Mouse (Mus musculus): ENCODE results near the gene Slc22a4.
"Not testable (repeated sequence)": the region's sequence is repeated elsewhere in the genome, so short reads cannot be mapped to it uniquely, and the experiment has no call there.

Slc22a4 gene

GRCm38 (mm10) chr11:54056132-54056531 lies 28.2 kb upstream of the Slc22a4 start:
- DNase-seq = peak; percentile 72

- peak; percentile 46 for DNase-seq
Observed at GRCm38 (mm10) chr11:54054257-54054656, 26.4 kb upstream of the Slc22a4 start.

- peak; percentile 1 for DNase-seq
Observed at GRCm38 (mm10) chr11:54053090-54053489, 25.2 kb upstream of the Slc22a4 start.

- DNase-seq = no peak
Observed at GRCm38 (mm10) chr11:54052128-54052527, 24.2 kb upstream of the Slc22a4 start.

GRCm38 (mm10) chr11:54051161-54051560 lies 23.3 kb upstream of the Slc22a4 start:
- DNase-seq = peak; percentile 92

- no peak for DNase-seq
Observed at GRCm38 (mm10) chr11:54050205-54050604, 22.3 kb upstream of the Slc22a4 start.

- peak; percentile 13 for DNase-seq
Observed at GRCm38 (mm10) chr11:54040676-54041075, 12.8 kb upstream of the Slc22a4 start.

- DNase-seq = not testable (repeated sequence)
Observed at GRCm38 (mm10) chr11:54032872-54033271, 5.0 kb upstream of the Slc22a4 start.

GRCm38 (mm10) chr11:54028997-54029396 lies 1.1 kb upstream of the Slc22a4 start:
- no peak for DNase-seq

- no peak for DNase-seq
Observed at GRCm38 (mm10) chr11:54027131-54028043, 503 bp downstream of the Slc22a4 start.

- DNase-seq = no peak
Observed at GRCm38 (mm10) chr11:54026491-54027041, 1.3 kb downstream of the Slc22a4 start.

GRCm38 (mm10) chr11:54021396-54022093 lies 6.3 kb downstream of the Slc22a4 start:
- DNase-seq = no peak

GRCm38 (mm10) chr11:54018893-54019732 lies 8.8 kb downstream of the Slc22a4 start:
- no peak for DNase-seq

- DNase-seq = no peak
Observed at GRCm38 (mm10) chr11:54017596-54017995, 10.3 kb downstream of the Slc22a4 start.

GRCm38 (mm10) chr11:54016051-54016450 lies 11.8 kb downstream of the Slc22a4 start:
- DNase-seq = no peak

GRCm38 (mm10) chr11:54012961-54013360 lies 14.9 kb downstream of the Slc22a4 start:
- DNase-seq = peak; percentile 89

- no peak for DNase-seq
Observed at GRCm38 (mm10) chr11:54011255-54011654, 16.6 kb downstream of the Slc22a4 start.

GRCm38 (mm10) chr11:54008416-54008920 lies 19.4 kb downstream of the Slc22a4 start:
- no peak for DNase-seq

GRCm38 (mm10) chr11:54007717-54008116 lies 20.2 kb downstream of the Slc22a4 start:
- no peak for DNase-seq

- DNase-seq = peak; percentile 93
Observed at GRCm38 (mm10) chr11:54006901-54007300, 21.0 kb downstream of the Slc22a4 start.

- not testable (repeated sequence) for DNase-seq
Observed at GRCm38 (mm10) chr11:54006362-54006761, 21.5 kb downstream of the Slc22a4 start.

- DNase-seq = no peak
Observed at GRCm38 (mm10) chr11:54004734-54005133, 23.2 kb downstream of the Slc22a4 start.
